Mouse (Mus musculus): ENCODE measurements around the gene Tmf1. TPM values are rescaled to one million over a fixed set of nuclear protein-coding genes. Genes with fewer than 3 reads are reported as not detected.

Gene Tmf1
- polyA plus RNA-seq, 1 experiment from 2014 or later, result 34.7 TPM

Other genes with a start within 250 kb of the Tmf1 start
- 3.2 and 3.4 TPM in 2 replicates for gene Fam19a4, start 118.7 kb downstream of the Tmf1 start, polyA plus RNA-seq (2015; fragmentation: Nextera tagmentation; extraction: Ambion mirVana)
- 13.8 and 17.7 TPM in 2 replicates for gene Eogt, start 29.9 kb downstream of the Tmf1 start, polyA plus RNA-seq (2015; fragmentation: Nextera tagmentation; extraction: Ambion mirVana)
- 81.8 and 89.3 TPM in 2 replicates for gene Uba3, start 26.5 kb upstream of the Tmf1 start, polyA plus RNA-seq (2015; fragmentation: Nextera tagmentation; extraction: Ambion mirVana)
- gene Arl6ip5, start 31.6 kb upstream of the Tmf1 start, polyA plus RNA-seq (2015; fragmentation: Nextera tagmentation; extraction: Ambion mirVana), result 140 and 143 TPM in 2 replicates
- gene Lmod3, start 73.6 kb upstream of the Tmf1 start, polyA plus RNA-seq (2015; fragmentation: Nextera tagmentation; extraction: Ambion mirVana), result 0.76 TPM in 1 of 2 replicates, not detected in the other

Measured in hindbrain, embryonic 16.5 days (tissue).